Mouse (Mus musculus): Measurements from ENCODE around the gene Zfp182. TPM values are rescaled to one million over a fixed set of nuclear protein-coding genes. Genes with fewer than 3 reads are reported as not detected.

Gene Zfp182
- total RNA-seq (2023): 23.3 TPM

GRCm38 (mm10) chrX:21061866-21062543, at the start of gene Zfp182:
Gene Zfp182, minus strand, starts transcription at chrX:21062316.

DNA sequence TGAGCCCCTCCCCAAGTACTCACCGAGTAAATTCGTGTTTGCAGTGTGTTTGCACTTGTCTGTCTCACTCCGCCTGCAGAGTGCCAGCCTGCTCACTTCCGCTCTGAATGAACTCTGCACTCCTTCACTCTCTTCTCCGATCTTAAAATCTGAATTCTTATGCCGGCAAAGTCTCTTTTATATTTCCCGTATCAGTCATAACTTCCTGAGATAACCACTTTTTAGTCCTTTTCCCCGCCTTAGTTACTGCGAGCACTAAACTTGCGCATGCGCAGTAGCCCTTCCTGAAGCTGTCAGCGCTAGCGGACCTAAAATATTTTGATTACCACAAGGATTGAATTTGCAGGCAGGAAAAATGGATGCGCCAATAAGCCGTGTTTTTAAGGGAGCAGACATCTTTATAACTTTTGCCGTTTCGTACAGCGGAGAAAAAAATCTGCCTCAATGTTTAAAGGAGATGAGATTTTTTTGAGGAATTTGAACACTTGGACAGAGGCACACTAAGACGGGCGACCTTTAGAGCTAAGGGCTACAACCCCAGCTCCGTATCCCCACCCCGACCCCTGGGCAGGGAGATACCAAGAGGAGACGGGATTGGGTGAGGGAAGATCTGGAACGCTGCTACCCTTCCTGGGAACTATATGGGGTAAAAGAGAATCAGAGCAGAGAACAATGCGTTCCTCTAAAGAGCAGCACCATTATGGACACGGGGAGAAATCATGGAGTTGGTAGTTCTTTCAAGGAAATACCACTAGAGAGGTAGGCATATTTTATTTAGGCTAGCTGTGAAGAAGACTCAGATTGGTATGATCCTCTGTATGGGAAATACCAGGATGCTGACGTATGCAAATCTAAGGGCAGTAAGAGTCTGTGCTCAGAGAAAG, 27.1 kb upstream of the Zfp182 start, which contains the start of gene Zfp300:
Gene Zfp300 (minus strand): TSS at position 545 of the 884 bp plus-strand sequence.

GRCm38 (mm10) chrX:21068106-21068505, 6.0 kb upstream of the Zfp182 start, which contains the start of gene Spaca5:
Gene Spaca5, plus strand, starts transcription at chrX:21068406.

Other genes with a start within 250 kb of the Zfp182 start
- gene Timp1, start 192.2 kb downstream of the Zfp182 start, total RNA-seq (2023): 0.61 TPM
- not detected for gene Syn1, start 141.3 kb downstream of the Zfp182 start, total RNA-seq (2023)
- gene Cfp, start 130.8 kb downstream of the Zfp182 start, total RNA-seq (2023): 15.6 TPM
- 15.2 TPM for gene Elk1, start 111.7 kb downstream of the Zfp182 start, total RNA-seq (2023)
- 35.2 TPM for gene Uxt, start 100.3 kb downstream of the Zfp182 start, total RNA-seq (2023)
- gene Spaca5, start 6.1 kb upstream of the Zfp182 start, total RNA-seq (2023): not detected
- gene Zfp300, start 27.2 kb upstream of the Zfp182 start, total RNA-seq (2023): 0.98 TPM
- not detected for gene Ssxa1, start 53.5 kb upstream of the Zfp182 start, total RNA-seq (2023)
- not detected for gene Gm21876, start 113.3 kb upstream of the Zfp182 start, total RNA-seq (2023)